Mouse (Mus musculus) CH12.LX (cell line): ENCODE measurements around the gene Manbal. TPM values are rescaled to one million over a fixed set of nuclear protein-coding genes. Genes with fewer than 3 reads are reported as not detected.
A peak's percentile ranks its signal among the peaks of the same experiment; 100 is the strongest.

Source experiments
- DNase-seq: peaks from one replicate; pipeline ENCODE4 v3.0.0-alpha.2; 2013; ENCODE audit errors: extremely low read depth
- H3K27ac ChIP-seq: 2 replicates; pipeline ENCODE4 v1.5.1; 2012; ENCODE audit warnings: low read depth, mild to moderate bottlenecking, control low read depth, moderate library complexity; ENCODE audit not compliant: insufficient read depth
- H3K27me3 ChIP-seq: replicated peaks from 2 replicates; pipeline ENCODE3; 2012; ENCODE audit warnings: inconsistent platforms
- H3K36me3 ChIP-seq, 2 experiments: replicated peaks in 1 of 2; 2 replicates each; pipeline versions ENCODE3 to v1.6.1; 2012; ENCODE audit warnings: inconsistent platforms in 1 of 2, low read length in 1 of 2, mild to moderate bottlenecking in 1 of 2, mixed read lengths in 1 of 2, moderate library complexity in 1 of 2; ENCODE audit not compliant: control insufficient read depth in 1 of 2, insufficient read depth in 1 of 2
- H3K4me1 ChIP-seq, 2 experiments: 2 replicates each; pipeline ENCODE4 v1.6.1; 2012; ENCODE audit warnings: inconsistent platforms in 1 of 2, moderate library complexity in 1 of 2; ENCODE audit not compliant: insufficient read depth in 2 of 2, control insufficient read depth in 1 of 2
- H3K4me2 ChIP-seq: 2 replicates; pipeline ENCODE4 v1.6.1; 2012; ENCODE audit warnings: low read depth, mild to moderate bottlenecking, control low read depth; ENCODE audit not compliant: poor library complexity, insufficient read depth, severe bottlenecking
- H3K4me3 ChIP-seq, 3 experiments: fragments of 150-350 bp in 1 of 3; sonication (generic) in 1 of 3; replicated peaks in 1 of 3; 2 replicates each; pipeline versions ENCODE3 to v1.5.1; 2011 to 2012; ENCODE audit warnings: low read depth in 2 of 3, low read length in 2 of 3, mild to moderate bottlenecking in 2 of 3, moderate library complexity in 2 of 3, control low read depth in 1 of 3, improper control_type of control experiment in 1 of 3, inconsistent platforms in 1 of 3, mixed read lengths in 1 of 3; ENCODE audit not compliant: poor library complexity in 1 of 3
- H3K79me2 ChIP-seq: replicated peaks from 2 replicates; pipeline ENCODE4 v1.6.1; 2012; ENCODE audit warnings: mild to moderate bottlenecking, moderate library complexity; ENCODE audit not compliant: control insufficient read depth, poor library complexity, insufficient read depth, severe bottlenecking; ENCODE audit errors: extremely low read depth
- H3K9ac ChIP-seq: 2 replicates; pipeline ENCODE4 v1.6.1; 2012; ENCODE audit warnings: low read depth, mild to moderate bottlenecking, control low read depth, moderate library complexity; ENCODE audit not compliant: insufficient read depth
- H3K9me3 ChIP-seq: replicated peaks from 2 replicates; pipeline ENCODE3; 2012; ENCODE audit warnings: low read length, inconsistent platforms, mixed read lengths
- CHD2 ChIP-seq: IDR thresholded peaks from 2 replicates; pipeline ENCODE4 v1.6.1; 2011; ENCODE audit warnings: low read length, improper control_type of control experiment
- CTCF ChIP-seq, 2 experiments: IDR thresholded peaks in 1 of 2; conservative IDR thresholded peaks in 1 of 2; 2 replicates each; pipeline ENCODE4 v1.5.1; 2011 to 2012; ENCODE audit warnings: low read depth in 2 of 2, low read length in 2 of 2, improper control_type of control experiment in 1 of 2, inconsistent platforms in 1 of 2, mild to moderate bottlenecking in 1 of 2, moderate library complexity in 1 of 2
- E2F4 ChIP-seq: IDR thresholded peaks from 2 replicates; pipeline ENCODE4 v1.6.1; 2011; ENCODE audit warnings: low read depth, low read length, improper control_type of control experiment; ENCODE audit not compliant: insufficient replicate concordance
- ELF1 ChIP-seq: IDR thresholded peaks from 2 replicates; pipeline ENCODE4 v1.6.1; 2014; ENCODE audit warnings: low read depth, mild to moderate bottlenecking, inconsistent platforms, low read length, improper control_type of control experiment
- EP300 ChIP-seq: IDR thresholded peaks from 2 replicates; pipeline ENCODE4 v1.6.1; 2011; ENCODE audit warnings: low read length, improper control_type of control experiment
- ETS1 ChIP-seq: conservative IDR thresholded peaks from 2 replicates; pipeline ENCODE4 v1.6.1; 2012; ENCODE audit warnings: low read depth, mild to moderate bottlenecking, inconsistent platforms, low read length, improper control_type of control experiment, moderate library complexity
- GABPA ChIP-seq: IDR thresholded peaks from 2 replicates; pipeline ENCODE4 v1.6.1; 2012; ENCODE audit warnings: low read depth, low read length, improper control_type of control experiment, inconsistent platforms; ENCODE audit not compliant: insufficient replicate concordance
- HCFC1 ChIP-seq: IDR thresholded peaks from 2 replicates; pipeline ENCODE4 v1.6.1; 2012; ENCODE audit warnings: low read depth, mild to moderate bottlenecking, inconsistent platforms, low read length, improper control_type of control experiment
- JUN ChIP-seq: IDR thresholded peaks from 2 replicates; pipeline ENCODE4 v1.6.1; 2011; ENCODE audit warnings: low read depth, mild to moderate bottlenecking, low read length, improper control_type of control experiment, moderate library complexity; ENCODE audit not compliant: insufficient read depth
- MAX ChIP-seq: IDR thresholded peaks from 2 replicates; pipeline ENCODE4 v1.6.1; 2011; ENCODE audit warnings: low read length, improper control_type of control experiment
- MEF2A ChIP-seq: IDR thresholded peaks from 2 replicates; pipeline ENCODE4 v1.6.1; 2014; ENCODE audit warnings: low read depth, mild to moderate bottlenecking, inconsistent platforms, low read length, improper control_type of control experiment, borderline replicate concordance
- MXI1 ChIP-seq: IDR thresholded peaks from 2 replicates; pipeline ENCODE4 v1.6.1; 2011; ENCODE audit warnings: mild to moderate bottlenecking, low read depth, low read length, improper control_type of control experiment
- MYC ChIP-seq: IDR thresholded peaks from 2 replicates; pipeline ENCODE4 v1.6.1; 2011; ENCODE audit warnings: low read depth, mild to moderate bottlenecking, improper control_type of control experiment, low read length
- NELFE ChIP-seq: IDR thresholded peaks from 2 replicates; pipeline ENCODE4 v1.6.1; 2011; ENCODE audit warnings: low read depth, low read length, improper control_type of control experiment
- NRF1 ChIP-seq: IDR thresholded peaks from 2 replicates; pipeline ENCODE4 v1.6.1; 2014; ENCODE audit warnings: low read depth, mild to moderate bottlenecking, inconsistent platforms, low read length, improper control_type of control experiment, moderate library complexity
- PAX5 ChIP-seq: IDR thresholded peaks from 2 replicates; pipeline ENCODE4 v1.6.1; 2012; ENCODE audit warnings: low read length, inconsistent platforms, mixed read lengths
- POLR2A ChIP-seq: IDR thresholded peaks from 2 replicates; pipeline ENCODE4 v1.6.1; 2011; ENCODE audit warnings: low read depth, mild to moderate bottlenecking, improper control_type of control experiment, low read length
- POLR2AphosphoS2 ChIP-seq: IDR thresholded peaks from 2 replicates; pipeline ENCODE4 v1.6.1; 2011; ENCODE audit warnings: low read depth, low read length, improper control_type of control experiment
- RCOR1 ChIP-seq: conservative IDR thresholded peaks from 2 replicates; pipeline ENCODE4 v1.6.1; 2012; ENCODE audit warnings: low read depth, mild to moderate bottlenecking, inconsistent platforms, low read length, improper control_type of control experiment
- SIN3A ChIP-seq: IDR thresholded peaks from 2 replicates; pipeline ENCODE4 v1.6.1; 2012; ENCODE audit warnings: low read length, improper control_type of control experiment, inconsistent platforms
- SMC3 ChIP-seq: IDR thresholded peaks from 2 replicates; pipeline ENCODE4 v1.6.1; 2011; ENCODE audit warnings: low read depth, low read length, improper control_type of control experiment
- TBP ChIP-seq: conservative IDR thresholded peaks from 2 replicates; pipeline ENCODE4 v1.6.1; 2011; ENCODE audit warnings: low read depth, low read length, improper control_type of control experiment
- TCF12 ChIP-seq: IDR thresholded peaks from 2 replicates; pipeline ENCODE4 v1.6.1; 2014; ENCODE audit warnings: low read depth, mild to moderate bottlenecking, inconsistent platforms, low read length, improper control_type of control experiment
- UBTF ChIP-seq: IDR thresholded peaks from 2 replicates; pipeline ENCODE4 v1.6.1; 2012; ENCODE audit warnings: low read depth, mild to moderate bottlenecking, inconsistent platforms, low read length, improper control_type of control experiment, moderate library complexity
- USF1 ChIP-seq: IDR thresholded peaks from 2 replicates; pipeline ENCODE4 v1.6.1; 2014; ENCODE audit warnings: low read depth, mild to moderate bottlenecking, inconsistent platforms, low read length, improper control_type of control experiment
- ZKSCAN1 ChIP-seq: IDR thresholded peaks from 2 replicates; pipeline ENCODE4 v1.6.1; 2012; ENCODE audit warnings: low read depth, inconsistent platforms, low read length, improper control_type of control experiment, borderline replicate concordance
- dilution Hi-C: fragments of 300-500 bp; cut with MboI; formaldehyde crosslinking; loops from 2 replicates; pipeline ENCODE4 v1.14.3; 2020; ENCODE audit warnings: low sequenced_read_pairs; ENCODE audit not compliant: extremely low pct_unique_long_range_greater_than_20kb, extremely low pct_ligation_motif_present
- in situ Hi-C: fragments of 300-500 bp; cut with MboI; formaldehyde crosslinking; loops from 3 replicates; pipeline ENCODE4 v1.14.3; 2019; ENCODE audit warnings: low sequenced_read_pairs, low pct_ligation_motif_present, low pct_unique_long_range_greater_than_20kb, mixed read lengths
- polyA plus RNA-seq: library from polyadenylated mRNA; unstranded; fragments of >175 nt; gene quantifications from 2 replicates; pipeline ENCODE4 v1.2.1, GENCODE M21; 2012; ENCODE audit warnings: low read depth; ENCODE audit not compliant: insufficient read length
- total RNA-seq, 2 experiments: library from RNA; depleted of rRNA; stranded (reverse); fragments of 300-350 nt in 1 of 2; fragments of >200 nt in 1 of 2; gene quantifications; 2 replicates each; pipeline ENCODE4 v1.2.3; 2012 to 2014

Manbal gene
- total and polyA plus RNA-seq, 3 experiments = 13.7 to 29.4 (median 17.0) TPM

DNA sequence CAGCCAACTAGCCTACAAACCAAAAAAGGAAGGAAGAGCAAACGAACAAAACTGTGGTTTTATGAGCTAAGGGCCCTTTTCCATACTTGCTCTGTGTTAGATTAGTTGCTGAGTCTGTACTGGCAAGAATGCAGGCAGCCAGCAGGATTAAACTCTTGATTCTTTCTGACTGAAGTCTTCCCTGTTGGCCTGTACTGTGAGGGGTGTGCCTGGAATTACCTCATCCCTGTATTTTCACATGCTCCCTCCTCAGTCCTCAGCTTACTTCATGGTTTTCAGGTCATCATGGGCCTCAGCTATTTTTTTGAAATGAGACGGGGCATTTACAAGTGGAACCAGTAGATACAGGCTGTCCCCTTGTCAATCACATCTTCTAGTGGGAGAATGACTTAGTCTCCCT, 42.2 kb upstream of the Manbal start:
- Histone ChIP-seq H3K36me3 (peaks cover 63 to 96% of the 10 kb centered on the region in 2 experiments), H3K27me3 (no peaks in the 10 kb centered on the region)
- dilution Hi-C loops = no loop called here
- no peak for DNase-seq
- TF ChIP-seq PAX5 (no peak), HCFC1 (no peak), ETS1 (no peak), MEF2A (no peak), ZKSCAN1 (no peak), CTCF (conservative IDR thresholded peaks at IDR 0.05 in 1 of 2, IDR thresholded peaks at IDR 0.05 in 1 of 2; ENCODE audit: low read depth in 2 of 2, low read length in 2 of 2) (no peak), POLR2A (no peak), NELFE (no peak), RCOR1 (no peak), EP300 (no peak), MAX (no peak), TBP (no peak), USF1 (no peak), SIN3A (no peak)
- TF ChIP-seq, all 38 proteins: peak for 0
- Histone ChIP-seq H3K4me3 (no peak overlapping the region), H3K79me2 (no peaks in the 10 kb centered on the region), H3K9me3 (no peaks in the 10 kb centered on the region), H3K4me2 (no peak overlapping the region), H3K9ac (no peak overlapping the region), H3K27ac (no peak overlapping the region), H3K4me1 (no peaks in the 10 kb centered on the region)
- in situ Hi-C loops = no loop called here

DNA sequence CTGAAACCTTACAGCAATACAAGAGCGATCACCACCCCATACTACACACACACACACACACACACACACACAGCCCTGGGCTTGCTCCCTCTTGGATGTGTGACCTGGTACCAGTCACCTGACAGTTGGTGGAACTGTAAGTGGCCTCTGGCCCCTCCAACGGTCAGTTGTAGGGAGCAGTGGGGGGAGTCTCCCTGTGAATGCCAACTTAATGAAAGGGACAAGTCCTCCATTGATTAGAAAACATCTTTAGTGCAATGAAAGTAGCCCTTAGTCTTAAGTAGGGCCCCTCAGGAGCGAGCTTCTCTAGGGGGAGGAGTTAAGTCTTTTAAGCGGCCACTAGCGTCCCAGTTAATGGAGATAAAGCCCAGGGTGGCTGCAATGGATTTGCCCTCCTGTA, 39.3 kb upstream of the Manbal start:
- H3K4me2 ChIP-seq = no peak overlapping the region
- H3K27ac ChIP-seq = no peak overlapping the region
- H3K9me3 ChIP-seq = no peaks in the 10 kb centered on the region
- H3K4me1 ChIP-seq = no peaks in the 10 kb centered on the region
- in situ Hi-C loops (no loop called here), dilution Hi-C loops (no loop called here)
- H3K27me3 ChIP-seq = no peaks in the 10 kb centered on the region
- H3K36me3 ChIP-seq = peaks cover 38 to 82% of the 10 kb centered on the region in 2 experiments
- TF ChIP-seq POLR2AphosphoS2 = 0 out of 2 replicates have a peak, but pooled peaks have one; percentile 36
- no peak for TF ChIP-seq MYC
- H3K79me2 ChIP-seq = no peaks in the 10 kb centered on the region
- DNase-seq = no peak
- H3K4me3 ChIP-seq = no peak overlapping the region
- no peak overlapping the region for H3K9ac ChIP-seq

DNA sequence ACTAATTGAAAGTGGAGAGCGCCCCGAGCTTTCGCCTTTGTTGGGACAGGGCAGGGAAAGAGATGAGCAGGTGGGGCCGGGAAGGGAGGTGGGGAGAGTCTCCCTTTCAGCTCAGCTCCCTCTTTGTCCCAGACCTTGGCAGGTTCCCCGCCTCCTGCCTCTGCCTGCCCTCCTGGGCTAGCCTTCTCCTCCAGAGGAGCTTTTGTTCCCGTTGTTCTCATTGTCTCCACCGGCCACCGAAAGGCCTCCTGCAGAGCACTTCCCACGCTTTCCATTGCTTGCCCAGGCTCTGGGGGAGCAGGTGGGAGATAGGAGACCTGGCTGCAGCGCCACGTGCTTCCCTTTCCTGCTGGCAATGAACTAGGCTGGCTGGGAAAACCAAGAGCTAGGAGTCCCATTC, 38.8 kb upstream of the Manbal start:
- no peaks in the 10 kb centered on the region for H3K27me3 ChIP-seq
- no peak overlapping the region for H3K4me2 ChIP-seq
- H3K4me1 ChIP-seq = no peaks in the 10 kb centered on the region
- no peak overlapping the region for H3K9ac ChIP-seq
- DNase-seq = no peak
- no peak overlapping the region for H3K27ac ChIP-seq
- peaks cover 34 to 81% of the 10 kb centered on the region in 2 experiments for H3K36me3 ChIP-seq
- dilution Hi-C loops (no loop called here), in situ Hi-C loops (no loop called here)
- no peak for TF ChIP-seq CTCF (conservative IDR thresholded peaks at IDR 0.05 in 1 of 2, IDR thresholded peaks at IDR 0.05 in 1 of 2; ENCODE audit: low read depth in 2 of 2, low read length in 2 of 2)
- no peak for TF ChIP-seq ELF1
- TF ChIP-seq MAX = no peak
- no peak for TF ChIP-seq MXI1
- no peak for TF ChIP-seq NRF1
- TF ChIP-seq MYC = no peak
- no peak for TF ChIP-seq CHD2
- TF ChIP-seq POLR2AphosphoS2 = no peak
- no peak for TF ChIP-seq UBTF
- TF ChIP-seq E2F4 = no peak
- no peak for TF ChIP-seq USF1
- TF ChIP-seq SMC3 = no peak
- no peak for TF ChIP-seq PAX5
- no peak for TF ChIP-seq GABPA
- no peak for TF ChIP-seq JUN
- TF ChIP-seq TCF12 = no peak
- TF ChIP-seq HCFC1 = no peak
- TF ChIP-seq ZKSCAN1 = no peak
- no peaks in the 10 kb centered on the region for H3K79me2 ChIP-seq
- no peaks in the 10 kb centered on the region for H3K9me3 ChIP-seq
- H3K4me3 ChIP-seq = no peak overlapping the region
